Mouse (Mus musculus) ES-CJ7 (cell line): ENCODE data around the gene Ptx4.
"Not testable (repeated sequence)": the region's sequence is repeated elsewhere in the genome, so short reads cannot be mapped to it uniquely, and the experiment has no call there.

ENCODE experiments used
- DNase-seq: peaks from one replicate; pipeline ENCODE4 v3.0.0; 2011; ENCODE audit warnings: low read depth, low spot score

Gene Ptx4

DNA sequence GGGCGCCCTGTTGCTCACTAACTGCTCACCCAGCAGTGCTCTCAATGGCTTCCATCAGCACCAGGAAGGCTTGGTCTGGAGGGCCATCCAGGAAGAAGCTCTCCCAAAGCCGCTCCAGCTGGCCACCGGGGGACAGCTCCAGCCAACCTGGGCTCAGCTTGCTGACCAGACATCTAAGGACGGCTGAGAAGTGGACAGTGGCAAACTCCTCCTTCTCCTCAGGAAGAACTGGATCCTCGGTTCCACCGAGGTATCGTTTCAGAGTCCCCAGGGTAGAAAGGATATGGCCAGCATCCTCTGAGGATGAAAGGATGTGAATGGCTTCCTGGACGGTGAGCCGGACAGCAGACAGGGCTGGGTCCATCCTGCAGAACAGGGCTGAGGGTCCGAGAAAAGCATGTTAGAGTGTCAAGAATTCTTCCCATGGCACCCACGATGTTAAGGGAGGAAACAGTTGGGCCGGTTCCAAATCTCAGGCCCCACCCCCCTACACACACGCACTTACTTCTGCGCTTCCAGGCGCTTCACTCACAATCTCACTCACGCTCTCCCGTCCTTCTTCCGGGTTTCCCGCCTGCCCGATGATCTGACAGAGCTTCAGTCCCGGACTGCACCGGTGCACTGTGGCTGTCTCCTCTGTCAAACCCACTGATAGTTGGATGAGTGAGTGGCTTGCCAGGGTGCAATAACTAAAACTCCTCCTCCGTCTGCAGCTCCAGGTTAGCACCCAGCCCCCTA is 5.5 kb upstream of the Ptx4 start:
- DNase-seq: peak; percentile 34

DNA sequence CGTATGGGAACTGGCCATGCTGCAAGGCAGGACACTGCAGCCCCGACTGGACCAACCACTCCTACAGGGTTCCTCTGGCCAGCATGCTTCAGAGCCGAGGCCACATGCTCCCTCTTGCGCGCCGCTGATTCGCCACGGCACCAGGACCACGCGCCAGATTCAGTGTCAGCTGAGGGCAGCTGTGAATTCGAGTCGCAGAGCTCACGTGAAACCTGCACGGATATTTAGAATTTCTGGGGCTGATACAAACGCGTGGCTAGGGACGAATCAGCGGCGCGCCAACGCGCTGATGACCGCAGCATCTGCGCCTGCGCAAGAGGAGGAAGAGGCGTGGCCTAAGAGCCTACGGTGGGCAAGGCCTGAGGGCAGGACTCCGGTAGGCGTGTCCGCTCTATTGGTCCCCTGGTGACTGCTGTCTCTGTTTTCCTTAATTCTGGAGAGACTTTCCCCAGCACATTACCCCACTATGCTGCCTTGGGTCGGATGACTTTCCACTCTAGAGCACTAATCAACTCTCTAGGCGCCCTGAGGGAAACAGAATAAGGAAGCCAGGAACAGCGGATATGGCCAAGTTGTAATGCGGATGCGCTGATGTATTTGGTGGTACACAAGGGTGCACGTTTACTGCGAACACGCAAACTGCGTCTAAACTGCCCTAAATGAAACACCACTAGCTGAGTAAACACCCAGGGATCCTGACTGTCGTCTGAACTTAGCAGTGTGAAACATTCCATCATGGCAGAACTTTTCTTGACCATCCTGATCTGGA is 4.7 kb upstream of the Ptx4 start, which contains the start of gene Telo2:
Gene Telo2 (minus strand): TSS at position 304 of the 769 bp plus-strand sequence.
- peak; percentile 91 for DNase-seq

DNA sequence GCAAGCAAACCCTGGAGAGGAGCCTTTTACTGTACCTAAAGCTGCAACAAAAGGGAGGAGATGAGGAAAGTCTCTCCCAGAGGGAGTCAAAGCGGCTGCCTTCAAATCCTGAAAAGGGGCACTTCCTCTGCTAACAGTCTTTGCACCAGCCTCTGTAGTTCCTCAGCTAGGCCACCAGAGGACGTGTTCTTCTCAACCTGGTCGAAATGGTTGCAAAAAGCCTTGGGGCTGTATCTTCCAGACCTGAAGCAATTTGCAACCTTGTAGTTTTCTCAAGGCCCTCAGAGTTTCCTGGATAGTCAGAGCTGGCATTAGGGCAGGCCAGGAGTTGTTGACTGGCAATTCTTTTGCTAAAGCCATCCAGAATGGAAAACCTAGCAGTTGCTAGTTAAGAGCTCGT is 3.3 kb upstream of the Ptx4 start:
- peak; percentile 72 for DNase-seq

DNA sequence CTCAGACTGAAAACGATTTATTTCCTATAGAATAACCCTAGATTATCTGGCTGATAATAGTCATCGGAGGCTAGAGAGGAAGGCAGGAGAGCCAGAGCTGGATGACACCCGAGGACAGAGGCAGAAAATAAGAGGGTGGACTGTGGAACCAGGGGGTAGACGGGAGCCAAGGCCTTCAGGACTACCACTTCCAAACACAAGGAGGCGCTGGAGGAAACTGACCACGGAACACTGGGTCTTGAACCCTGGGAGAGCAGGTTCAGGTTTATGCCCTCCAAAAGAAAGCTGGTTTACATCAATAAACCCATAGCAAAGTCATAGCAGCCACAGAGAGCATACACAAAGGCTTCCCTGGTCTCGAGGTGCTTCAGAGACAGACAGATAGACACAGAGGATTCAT is 3.4 kb downstream of the Ptx4 start:
- peak; percentile 37 for DNase-seq

DNA sequence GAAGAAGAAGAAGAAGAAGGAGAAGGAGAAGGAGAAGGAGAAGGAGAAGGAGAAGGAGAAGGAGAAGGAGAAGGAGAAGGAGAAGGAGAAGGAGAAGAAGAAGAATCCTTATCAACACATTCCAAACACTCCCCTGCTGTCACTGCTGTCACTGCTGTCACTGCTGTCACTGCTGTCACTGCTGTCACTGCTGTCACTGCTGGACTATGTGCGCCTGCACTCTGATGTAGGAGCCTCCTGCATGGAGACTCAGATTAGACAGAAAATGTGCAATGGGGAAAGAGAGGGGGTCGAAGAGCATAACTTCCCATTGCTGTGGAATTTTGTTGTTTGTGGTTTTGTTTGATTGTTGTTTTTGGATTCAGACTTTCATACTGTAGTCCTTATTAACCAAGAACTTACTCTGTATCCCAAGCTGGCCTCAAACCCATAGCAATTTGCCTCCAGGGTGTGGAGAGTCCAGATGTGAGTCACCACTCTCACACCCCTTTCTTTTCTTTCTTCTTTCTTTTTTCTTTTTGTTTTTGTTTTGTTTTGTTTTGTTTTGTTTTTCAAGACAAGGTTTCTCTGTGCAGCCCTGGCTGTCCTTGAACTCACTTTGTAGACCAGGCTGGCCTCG is 5.0 kb downstream of the Ptx4 start:
- not testable (repeated sequence) for DNase-seq

GRCm38 (mm10) chr17:25127079-25127478 is 6.5 kb downstream of the Ptx4 start:
- peak; percentile 64 for DNase-seq

GRCm38 (mm10) chr17:25127681-25128080 is 7.1 kb downstream of the Ptx4 start:
- no peak for DNase-seq

DNA sequence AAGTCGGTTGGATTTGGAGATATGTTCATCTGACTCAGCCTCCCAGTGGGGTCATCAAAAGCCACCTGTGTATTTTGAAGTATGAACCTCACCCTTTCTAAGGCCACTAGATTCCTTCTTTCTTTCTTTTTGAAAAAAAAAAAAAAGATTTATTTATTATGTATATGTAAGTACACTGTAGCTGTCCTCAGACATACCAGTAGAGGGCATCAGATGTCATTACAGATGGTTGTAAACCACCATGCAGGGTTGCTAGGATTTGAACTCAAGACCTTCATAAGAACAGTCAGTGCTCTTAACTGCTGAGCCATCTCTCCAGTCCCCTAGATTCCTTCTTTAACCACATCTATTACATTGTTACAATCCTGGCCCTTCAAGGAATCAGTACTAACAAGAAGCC is 9.5 kb downstream of the Ptx4 start:
- no peak for DNase-seq

- peak; percentile 89 for DNase-seq
Observed at GRCm38 (mm10) chr17:25133275-25133698, 12.7 kb downstream of the Ptx4 start, which contains the start of gene Clcn7. Gene Clcn7 (plus strand): TSS chr17:25133391.

- DNase-seq: no peak
Observed at GRCm38 (mm10) chr17:25135622-25136021, 15.1 kb downstream of the Ptx4 start.

GRCm38 (mm10) chr17:25138803-25139202 is 18.2 kb downstream of the Ptx4 start:
- no peak for DNase-seq

- peak; percentile 70 for DNase-seq
Observed at GRCm38 (mm10) chr17:25139960-25140359, 19.4 kb downstream of the Ptx4 start.

DNA sequence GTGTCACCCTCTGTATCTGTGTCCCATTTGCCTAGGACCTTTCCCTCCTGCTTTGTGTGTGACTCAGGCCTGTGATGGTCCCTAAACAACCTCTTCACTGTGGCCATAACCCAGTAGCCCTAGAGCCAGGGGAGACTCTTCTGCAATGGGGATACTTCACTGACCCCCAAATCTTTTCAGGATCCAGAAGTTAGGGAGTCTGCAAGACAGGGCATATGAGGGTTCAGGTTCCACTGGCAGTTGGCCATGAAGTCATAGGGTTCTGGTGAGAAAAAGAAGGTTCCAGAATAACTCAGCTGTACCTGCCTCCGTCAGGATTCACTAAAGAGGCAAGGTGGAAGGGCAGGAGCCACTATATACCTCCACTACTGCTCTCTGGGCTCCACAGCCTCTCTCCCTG is 41.6 kb downstream of the Ptx4 start, which contains the start of gene Ccdc154:
Gene Ccdc154 (plus strand): TSS at position 301 of the 400 bp plus-strand sequence.
- no peak for DNase-seq

- no peak for DNase-seq
Observed at GRCm38 (mm10) chr17:25163387-25163786, 42.8 kb downstream of the Ptx4 start.

GRCm38 (mm10) chr17:25164770-25165169 is 44.2 kb downstream of the Ptx4 start:
- DNase-seq: no peak

GRCm38 (mm10) chr17:25165970-25166671 is 45.6 kb downstream of the Ptx4 start:
- DNase-seq: no peak

- DNase-seq: no peak
Observed at GRCm38 (mm10) chr17:25169706-25170105, 49.1 kb downstream of the Ptx4 start.

DNA sequence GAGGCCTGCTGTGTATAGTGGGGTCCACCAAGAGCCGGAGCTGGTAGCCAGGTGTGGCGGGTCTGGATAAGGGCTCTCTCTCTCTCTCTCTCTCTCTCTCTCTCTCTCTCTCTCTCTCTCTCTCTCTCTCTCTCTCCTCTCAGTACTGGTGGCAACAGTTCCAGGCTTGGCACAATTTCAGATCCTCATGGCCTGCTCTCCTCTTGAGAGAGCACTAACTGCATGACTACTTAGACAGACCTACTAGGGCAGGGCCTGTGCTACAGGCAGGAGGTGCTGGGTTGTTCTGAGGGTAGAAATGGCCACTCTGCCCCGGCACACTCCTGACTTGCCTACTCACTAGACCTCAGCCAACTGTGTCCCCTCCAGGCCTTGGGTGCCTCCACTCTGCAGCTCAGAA is 52.0 kb downstream of the Ptx4 start:
- DNase-seq: no peak
